Mouse (Mus musculus) C2C12 (cell line): ENCODE data around the gene Arl6.

Source experiments
- CTCF ChIP-seq: IDR thresholded peaks from one replicate; pipeline ENCODE4 v1.5.1; 2011; ENCODE audit not compliant: control insufficient read depth, insufficient read depth, insufficient read length
- USF1 ChIP-seq: IDR thresholded peaks from one replicate; pipeline ENCODE4 v1.6.1; 2011; ENCODE audit warnings: low read depth, mild to moderate bottlenecking, control low read depth, moderate library complexity

- TF ChIP-seq CTCF = no peak
- TF ChIP-seq USF1 = no peak
These were observed 60.0 kb downstream of the Arl6 start for GRCm38 (mm10) chr16:59579237-59579636.
